Mouse (Mus musculus) embryonic facial prominence, embryonic 10.5 days (tissue): ENCODE data around the gene Coa3. TPM values are rescaled to one million over a fixed set of nuclear protein-coding genes. Genes with fewer than 3 reads are reported as not detected.
"Not testable (repeated sequence)": the region's sequence is repeated elsewhere in the genome, so short reads cannot be mapped to it uniquely, and the experiment has no call there.

Source experiments
- DNase-seq: peaks from one replicate; pipeline ENCODE4 v3.0.0-alpha.2; 2017; ENCODE audit warnings: low spot score
- H3K27ac ChIP-seq: fragments of 300-500 bp; sonication (generic); replicated peaks from 2 replicates; pipeline ENCODE4 v1.5.1; 2016; ENCODE audit warnings: mild to moderate bottlenecking
- H3K27me3 ChIP-seq: fragments of 300-500 bp; sonication (generic); replicated peaks from 2 replicates; pipeline ENCODE4 v1.6.1; 2016; ENCODE audit warnings: low read depth, mild to moderate bottlenecking; ENCODE audit not compliant: poor library complexity, severe bottlenecking
- H3K36me3 ChIP-seq: fragments of 300-500 bp; sonication (generic); replicated peaks from 2 replicates; pipeline ENCODE4 v1.6.1; 2016; ENCODE audit warnings: mild to moderate bottlenecking, moderate library complexity
- H3K4me1 ChIP-seq: fragments of 300-500 bp; sonication (generic); 2 replicates; pipeline ENCODE4 v1.6.1; 2016
- H3K4me3 ChIP-seq: fragments of 300-500 bp; sonication (generic); 2 replicates; pipeline ENCODE4 v1.5.1; 2016; ENCODE audit warnings: mild to moderate bottlenecking, moderate library complexity
- H3K9me3 ChIP-seq: fragments of 300-500 bp; sonication (generic); 2 replicates; pipeline ENCODE4 v1.6.1; 2016; ENCODE audit warnings: mild to moderate bottlenecking
- WGBS: fragments of 180-500 bp; shearing (Covaris S2); methylation state at CpG from one replicate; pipeline ENCODE4 v1.1.7; 2016; 5-methylcytosine and 5-hydroxymethylcytosine counted together
- polyA plus RNA-seq: library from polyadenylated mRNA; unstranded; fragments of >200 nt; fragmentation: Nextera tagmentation; extraction: Ambion mirVana; gene quantifications from 2 replicates; pipeline ENCODE4 v1.2.1, GENCODE M21; 2016

The Coa3 gene
- polyA plus RNA-seq: 200 and 203 TPM in 2 replicates

- Histone ChIP-seq H3K9me3 (no peaks in the 10 kb centered on the region), H3K27ac (peak within 1 kb of the TSS; percentile 87), H3K4me1 (peaks cover 45% of the 10 kb centered on the region), H3K4me3 (peak within 1 kb of the TSS; percentile 89), H3K27me3 (peaks cover 40% of the 10 kb centered on the region), H3K36me3 (peaks cover 18% of the 10 kb centered on the region)
- DNase-seq: peak; percentile 90
- WGBS: 11% methylated on average over 45 of the region's 45 CpGs
These were observed at the start of gene Coa3, which contains the start of gene Cntd1 for GRCm38 (mm10) chr11:101278223-101279192. Gene Coa3 (minus strand): TSS chr11:101279114. Gene Cntd1 (plus strand): TSS chr11:101279012.

DNA sequence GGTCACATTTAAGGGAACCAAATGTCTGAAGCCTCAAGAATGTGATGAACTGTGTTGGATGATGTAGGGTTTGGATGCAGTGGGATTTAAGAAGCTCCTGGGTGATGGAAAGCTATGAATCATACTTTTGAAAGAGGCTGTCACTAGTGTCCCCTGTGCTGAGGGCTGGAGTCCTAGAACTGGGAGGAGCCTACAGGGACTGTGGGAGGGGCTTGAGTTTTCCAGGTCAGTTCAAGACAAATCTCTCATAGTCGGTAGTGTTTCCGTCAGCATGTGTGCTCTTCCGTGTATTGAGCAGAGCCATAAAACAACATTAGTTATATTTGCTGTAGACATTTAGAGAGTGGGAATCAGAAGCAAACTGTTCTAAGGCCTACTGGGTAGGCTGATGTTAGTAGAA, 48.4 kb upstream of the Coa3 start:
- no peaks in the 10 kb centered on the region for H3K9me3 ChIP-seq
- H3K27me3 ChIP-seq: no peaks in the 10 kb centered on the region
- no peak for DNase-seq
- H3K27ac ChIP-seq: no peak overlapping the region
- H3K36me3 ChIP-seq: peaks cover 54% of the 10 kb centered on the region
- no peak overlapping the region for H3K4me3 ChIP-seq
- H3K4me1 ChIP-seq: 0 out of 2 replicates have a peak, but pooled peaks cover 6% of the 10 kb centered on the region
- WGBS: 56% methylated on average over 3 of the region's 3 CpGs

DNA sequence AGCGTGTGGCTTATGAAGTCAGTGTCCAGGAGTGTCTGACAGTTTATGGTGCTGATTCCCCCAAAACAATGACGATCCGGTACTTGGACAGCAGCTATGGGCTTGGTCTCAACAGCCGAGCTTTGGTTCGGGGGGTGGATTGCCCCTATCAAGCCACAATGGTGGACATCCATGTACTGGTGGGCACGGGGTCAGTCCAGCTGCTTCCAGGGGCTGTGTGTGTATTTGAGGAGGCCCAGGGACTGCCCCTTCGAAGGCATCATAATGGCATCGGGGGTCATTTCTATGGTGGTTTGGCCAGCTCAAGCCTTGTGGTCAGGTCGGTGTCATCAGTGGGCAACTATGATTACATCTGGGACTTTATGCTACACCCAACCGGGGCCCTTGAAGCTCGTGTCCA, 47.2 kb upstream of the Coa3 start:
- no peak for DNase-seq
- H3K9me3 ChIP-seq: no peaks in the 10 kb centered on the region
- H3K27ac ChIP-seq: no peak overlapping the region
- 0 out of 2 replicates have a peak, but pooled peaks cover 6% of the 10 kb centered on the region for H3K4me1 ChIP-seq
- H3K27me3 ChIP-seq: no peaks in the 10 kb centered on the region
- 87% methylated on average over 11 of the region's 11 CpGs for WGBS
- peaks cover 66% of the 10 kb centered on the region for H3K36me3 ChIP-seq
- no peak overlapping the region for H3K4me3 ChIP-seq

- H3K27ac ChIP-seq, H3K27me3 ChIP-seq, H3K4me1 ChIP-seq, H3K9me3 ChIP-seq, H3K4me3 ChIP-seq, DNase-seq: not testable (repeated sequence)
- WGBS: 93% methylated on average over 11 of the region's 11 CpGs
- peaks cover 75% of the 10 kb centered on the region for H3K36me3 ChIP-seq
These were observed 46.3 kb upstream of the Coa3 start for GRCm38 (mm10) chr11:101325201-101325600.

DNA sequence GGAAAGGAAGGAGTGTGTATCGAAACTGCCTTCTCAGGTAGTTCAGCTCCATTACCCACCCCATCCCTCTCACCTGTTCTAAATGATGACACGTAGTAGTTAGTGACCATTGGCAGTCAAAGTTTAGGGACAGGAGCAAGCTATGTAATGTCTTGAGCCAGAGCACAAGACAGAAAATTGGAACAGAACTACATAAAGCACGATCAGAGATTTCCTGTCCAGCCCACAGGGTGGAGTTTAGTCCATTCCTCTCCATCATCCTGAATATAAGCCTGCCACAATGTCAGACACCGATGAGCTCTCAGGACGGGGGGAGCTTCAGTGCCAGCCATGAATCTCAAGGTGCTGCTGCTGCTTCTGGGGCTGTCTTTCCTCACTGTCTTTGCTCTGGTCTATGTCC, 45.8 kb upstream of the Coa3 start, which contains the start of gene Aoc2:
Gene Aoc2 (plus strand): TSS at position 301 of the 400 bp plus-strand sequence.
- Histone ChIP-seq H3K4me1 (no peaks in the 10 kb centered on the region), H3K4me3 (no peak within 1 kb of the TSS), H3K9me3 (no peaks in the 10 kb centered on the region), H3K27ac (no peak within 1 kb of the TSS), H3K27me3 (no peaks in the 10 kb centered on the region), H3K36me3 (peaks cover 79% of the 10 kb centered on the region)
- WGBS: 96% methylated on average over 5 of the region's 5 CpGs
- no peak for DNase-seq

GRCm38 (mm10) chr11:101323609-101324008, 44.7 kb upstream of the Coa3 start:
- 23% methylated on average over 4 of the region's 4 CpGs for WGBS
- peak; percentile 76 for DNase-seq
- Histone ChIP-seq H3K36me3 (peaks cover 86% of the 10 kb centered on the region), H3K27ac (no peak overlapping the region), H3K9me3 (no peaks in the 10 kb centered on the region), H3K4me3 (no peak overlapping the region), H3K27me3 (no peaks in the 10 kb centered on the region), H3K4me1 (no peaks in the 10 kb centered on the region)

DNA sequence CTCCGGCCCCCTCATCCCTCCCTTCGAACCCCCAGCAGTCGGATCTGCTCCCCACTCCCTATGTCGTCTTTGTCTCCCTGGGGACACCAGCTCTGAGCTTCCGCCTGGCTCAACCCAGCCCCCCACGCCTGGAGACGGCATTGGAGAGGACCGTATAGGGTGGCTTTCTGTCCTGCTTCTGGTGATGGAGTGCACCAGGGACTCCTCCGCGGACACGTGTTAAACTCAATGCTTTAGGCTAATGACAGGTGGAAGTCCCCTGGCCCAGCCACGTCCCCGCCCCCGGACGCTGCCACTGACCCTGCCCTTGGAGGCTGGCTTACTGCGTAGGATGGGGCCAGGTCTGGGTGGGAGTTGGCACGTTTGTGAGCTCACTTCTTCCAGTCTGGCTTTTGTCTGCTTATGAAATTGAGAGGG, 37.6 kb upstream of the Coa3 start:
- DNase-seq: peak; percentile 42
- Histone ChIP-seq H3K4me3 (peak overlapping the region; percentile 99), H3K27ac (peak overlapping the region; percentile 92), H3K9me3 (no peaks in the 10 kb centered on the region), H3K27me3 (no peaks in the 10 kb centered on the region), H3K36me3 (peaks cover 42% of the 10 kb centered on the region), H3K4me1 (peaks cover 17% of the 10 kb centered on the region)
- WGBS: under 1% methylated on average over 17 of the region's 17 CpGs

DNA sequence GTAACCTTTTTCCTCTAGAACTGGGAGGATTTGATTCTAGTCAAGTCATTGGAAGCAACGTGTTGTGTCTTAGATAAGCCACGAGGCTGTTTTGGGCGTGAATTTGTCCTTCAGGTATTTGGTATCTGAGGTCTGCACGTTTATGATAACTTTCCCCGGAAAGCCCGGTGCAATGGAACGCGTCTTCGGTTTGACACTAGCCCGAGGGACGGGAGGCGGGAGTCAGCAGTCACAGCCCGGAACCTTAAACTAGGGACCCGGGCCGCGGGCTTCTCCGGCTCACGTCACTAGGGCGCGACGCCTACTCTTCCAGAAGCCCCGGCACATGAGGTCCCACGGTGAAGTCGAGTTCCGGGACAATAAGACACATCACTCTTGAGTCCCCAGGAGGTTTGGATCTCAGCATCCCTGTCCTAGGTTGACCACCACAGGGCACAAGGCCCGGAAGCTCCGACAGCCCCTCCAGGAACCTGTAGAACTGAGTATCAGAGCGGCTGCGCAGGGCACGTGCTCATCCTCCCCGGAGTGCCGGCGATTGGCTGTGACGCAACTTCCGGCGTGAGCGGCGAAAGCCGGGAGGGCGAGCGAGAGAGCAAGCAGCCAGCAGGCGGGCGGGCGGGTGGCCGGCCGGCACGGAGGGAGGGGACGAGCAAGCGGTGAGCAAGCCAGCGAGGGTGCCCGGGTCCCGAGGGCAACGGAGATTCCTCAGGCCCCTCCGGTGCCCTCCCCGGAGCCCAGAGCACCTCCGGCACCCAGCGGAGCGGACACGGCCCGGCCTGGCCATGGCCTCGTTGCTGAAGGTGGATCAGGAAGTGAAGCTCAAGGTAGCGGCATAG, 37.0 kb upstream of the Coa3 start, which contains the start of gene Psme3:
Gene Psme3 (plus strand): TSS at position 549 of the 836 bp plus-strand sequence.
- under 1% methylated on average over 62 of the region's 62 CpGs for WGBS

GRCm38 (mm10) chr11:101315082-101315650, 36.3 kb upstream of the Coa3 start:
- peaks cover 28% of the 10 kb centered on the region for H3K36me3 ChIP-seq
- H3K4me1 ChIP-seq: peaks cover 17% of the 10 kb centered on the region
- 86% methylated on average over 8 of the region's 8 CpGs for WGBS
- H3K27me3 ChIP-seq: no peaks in the 10 kb centered on the region
- H3K4me3 ChIP-seq: peak overlapping the region; percentile 99
- H3K27ac ChIP-seq: peak overlapping the region; percentile 92
- no peak for DNase-seq
- no peaks in the 10 kb centered on the region for H3K9me3 ChIP-seq

More for the DNA sequence above, 37.0 kb upstream of the Coa3 start, which contains the start of gene Psme3:
- Histone ChIP-seq H3K27me3 (no peaks in the 10 kb centered on the region), H3K27ac (peak within 1 kb of the TSS; percentile 92), H3K4me3 (peak within 1 kb of the TSS; percentile 99), H3K36me3 (peaks cover 35% of the 10 kb centered on the region), H3K4me1 (peaks cover 17% of the 10 kb centered on the region), H3K9me3 (no peaks in the 10 kb centered on the region)
- peak; percentile 95 for DNase-seq

- H3K4me1 ChIP-seq: peaks cover 17% of the 10 kb centered on the region
- no peak overlapping the region for H3K27ac ChIP-seq
- H3K9me3 ChIP-seq: no peaks in the 10 kb centered on the region
- DNase-seq: no peak
- no peaks in the 10 kb centered on the region for H3K27me3 ChIP-seq
- WGBS: 92% methylated on average over 1 of the region's 1 CpGs
- peaks cover 22% of the 10 kb centered on the region for H3K36me3 ChIP-seq
- no peak overlapping the region for H3K4me3 ChIP-seq
These were observed 35.7 kb upstream of the Coa3 start for GRCm38 (mm10) chr11:101314567-101314966.

GRCm38 (mm10) chr11:101312150-101312549, 33.2 kb upstream of the Coa3 start:
- Histone ChIP-seq H3K9me3 (no peaks in the 10 kb centered on the region), H3K27ac (no peak overlapping the region), H3K4me1 (peaks cover 9% of the 10 kb centered on the region), H3K36me3 (no peaks in the 10 kb centered on the region), H3K4me3 (no peak overlapping the region), H3K27me3 (no peaks in the 10 kb centered on the region)
- no peak for DNase-seq
- WGBS: 82% methylated on average over 3 of the region's 3 CpGs

- Histone ChIP-seq H3K4me3 (no peak overlapping the region), H3K36me3 (no peaks in the 10 kb centered on the region), H3K4me1 (no peaks in the 10 kb centered on the region; the same call in 1 of the 2 replicates), H3K27ac (no peak overlapping the region), H3K27me3 (no peaks in the 10 kb centered on the region), H3K9me3 (no peaks in the 10 kb centered on the region)
- 85% methylated on average over 3 of the region's 3 CpGs for WGBS
- DNase-seq: no peak
These were observed 32.2 kb upstream of the Coa3 start for GRCm38 (mm10) chr11:101311083-101311482.
